Mouse (Mus musculus) thymus, adult 2 months (tissue): ENCODE results near the gene Gm10964.

ENCODE experiments used
- CTCF ChIP-seq: fragments of 200-500 bp; IDR thresholded peaks from 2 replicates; pipeline ENCODE4 v1.5.1; 2012; ENCODE audit warnings: mild to moderate bottlenecking, control low read depth, low read length, moderate library complexity, borderline replicate concordance; ENCODE audit not compliant: control insufficient read depth, poor library complexity, insufficient read depth; ENCODE audit errors: extremely low read depth
- POLR2A ChIP-seq: fragments of 200-500 bp; IDR thresholded peaks from 2 replicates; pipeline ENCODE4 v1.6.1; 2012; ENCODE audit warnings: mild to moderate bottlenecking, low read length, control low read depth, moderate library complexity; ENCODE audit not compliant: control insufficient read depth, poor library complexity, insufficient read depth; ENCODE audit errors: extremely low read depth

DNA sequence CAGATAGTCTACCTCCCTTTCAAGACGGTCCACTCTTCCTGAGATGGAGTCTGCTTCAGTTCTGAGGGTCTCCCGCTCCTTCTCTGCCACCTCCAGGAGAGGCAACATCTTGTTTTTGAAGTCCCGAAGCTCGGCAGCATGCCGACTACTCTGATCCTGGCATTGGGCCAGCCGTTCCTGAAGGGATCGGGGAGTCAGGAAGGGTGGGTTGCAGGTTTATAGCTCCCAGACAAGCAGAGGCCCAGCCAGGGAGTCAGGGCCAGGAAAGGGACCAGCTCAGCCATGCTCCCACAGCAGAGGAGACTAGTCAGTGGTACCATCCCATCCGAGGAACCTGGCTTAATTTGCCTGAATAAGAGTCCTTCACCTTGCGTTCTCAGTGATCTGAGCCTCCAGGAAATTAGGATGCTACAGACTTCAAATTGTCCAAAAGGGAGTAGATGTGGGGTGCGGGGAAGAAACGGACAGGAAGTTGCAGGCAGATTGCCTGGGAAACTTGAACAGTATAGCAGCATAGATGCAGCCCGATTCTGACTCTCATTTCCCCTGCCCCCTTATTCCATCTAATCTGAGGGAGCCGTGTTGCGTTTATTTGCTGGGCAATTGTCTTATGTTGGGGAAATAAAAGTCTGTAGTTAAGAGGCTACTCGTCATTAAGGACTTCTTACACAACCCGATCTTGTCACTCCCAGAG, 2.0 kb upstream of the Gm10964 start:
- no peak for TF ChIP-seq CTCF
- no peak for TF ChIP-seq POLR2A
